Mouse (Mus musculus) midbrain, embryonic 16.5 days (tissue): ENCODE measurements around the gene Tmem145. TPM values are rescaled to one million over a fixed set of nuclear protein-coding genes. Genes with fewer than 3 reads are reported as not detected.

Experiments
- ATAC-seq: fragments of 200-750 bp; cut with Nextera tagmentation; 2 replicates; pipeline ENCODE4 v1.8.0; 2017; ENCODE audit warnings: moderate TSS enrichment
- H3K27ac ChIP-seq: fragments of 300-500 bp; sonication (generic); 2 replicates; pipeline ENCODE4 v1.5.1; 2014; ENCODE audit warnings: mild to moderate bottlenecking, low read length, mixed read lengths
- H3K27me3 ChIP-seq: fragments of 300-500 bp; sonication (generic); 2 replicates; pipeline ENCODE4 v1.6.1; 2014; ENCODE audit warnings: low read depth, low read length, mixed read lengths; ENCODE audit not compliant: control insufficient read depth, insufficient read depth
- H3K36me3 ChIP-seq: fragments of 300-500 bp; sonication (generic); 2 replicates; pipeline ENCODE4 v1.6.1; 2014; ENCODE audit warnings: mild to moderate bottlenecking, low read length, moderate library complexity, mixed read lengths; ENCODE audit not compliant: control insufficient read depth, insufficient read depth
- H3K4me1 ChIP-seq: fragments of 300-500 bp; sonication (generic); 2 replicates; pipeline ENCODE4 v1.6.1; 2014; ENCODE audit warnings: mild to moderate bottlenecking, low read length, mixed read lengths; ENCODE audit not compliant: control insufficient read depth, insufficient read depth
- H3K4me2 ChIP-seq: fragments of 300-500 bp; sonication (generic); 2 replicates; pipeline ENCODE4 v1.6.1; 2014; ENCODE audit warnings: mild to moderate bottlenecking, low read length, mixed read lengths
- H3K4me3 ChIP-seq: fragments of 300-500 bp; sonication (generic); 2 replicates; pipeline ENCODE4 v1.5.1; 2014; ENCODE audit warnings: low read depth, mild to moderate bottlenecking, low read length, moderate library complexity, mixed read lengths
- H3K9ac ChIP-seq: fragments of 300-500 bp; sonication (generic); 2 replicates; pipeline ENCODE4 v1.6.1; 2014; ENCODE audit warnings: low read depth, low read length, mixed read lengths
- H3K9me3 ChIP-seq: fragments of 300-500 bp; sonication (generic); replicated peaks from 2 replicates; pipeline ENCODE4 v1.6.1; 2014; ENCODE audit warnings: mild to moderate bottlenecking, low read length, mixed read lengths; ENCODE audit not compliant: control insufficient read depth, poor library complexity, severe bottlenecking
- WGBS: fragments of 180-500 bp; shearing (Covaris S2); extraction: QIAGEN DNeasy Blood & Tissue Kit; methylation state at CpG from one replicate; pipeline ENCODE4 v1.1.7; 2014; 5-methylcytosine and 5-hydroxymethylcytosine counted together
- polyA plus RNA-seq: library from polyadenylated mRNA; unstranded; fragments of >200 nt; fragmentation: Nextera tagmentation; extraction: Ambion mirVana; gene quantifications from 2 replicates; pipeline ENCODE4 v1.2.1, GENCODE M21; 2015

Tmem145 gene
- polyA plus RNA-seq, 1 experiment from 2014 or later = 98.0 TPM

GRCm38 (mm10) chr7:25363632-25364031, 57.7 kb downstream of the Tmem145 start:
- H3K36me3 ChIP-seq = peaks cover 49% of the 10 kb centered on the region

More at GRCm38 (mm10) chr7:25363632-25364031, 57.7 kb downstream of the Tmem145 start:
- 95% methylated on average over 17 of the region's 17 CpGs for WGBS
- no peak for ATAC-seq
- Histone ChIP-seq H3K4me3 (no peak overlapping the region), H3K4me2 (no peak overlapping the region), H3K4me1 (peaks cover 6% of the 10 kb centered on the region), H3K9ac (no peak overlapping the region), H3K27me3 (peaks cover 15% of the 10 kb centered on the region), H3K27ac (no peak overlapping the region), H3K9me3 (no peaks in the 10 kb centered on the region)

Other genes with a start within 250 kb of the Tmem145 start
- gene Grik5, start 233.8 kb upstream of the Tmem145 start, polyA plus RNA-seq = 14.2 and 15.5 TPM in 2 replicates
- 33.7 and 34.2 TPM in 2 replicates for gene Zfp574, start 233.5 kb upstream of the Tmem145 start, polyA plus RNA-seq
- gene Pou2f2, start 126.4 kb upstream of the Tmem145 start, polyA plus RNA-seq = 42.9 and 56.4 TPM in 2 replicates
- 14.1 and 14.6 TPM in 2 replicates for gene Dedd2, start 85.5 kb upstream of the Tmem145 start, polyA plus RNA-seq
- gene Zfp526, start 84.7 kb upstream of the Tmem145 start, polyA plus RNA-seq = 1.7 TPM in 2 replicates
- gene Gsk3a, start 68.3 kb upstream of the Tmem145 start, polyA plus RNA-seq = 16.2 and 17.8 TPM in 2 replicates
- 2.3 and 2.8 TPM in 2 replicates for gene Erf, start 55.3 kb upstream of the Tmem145 start, polyA plus RNA-seq
- gene Cic, start 38.4 kb upstream of the Tmem145 start, polyA plus RNA-seq = 33.8 and 38.8 TPM in 2 replicates
- gene Pafah1b3, start 8.1 kb upstream of the Tmem145 start, polyA plus RNA-seq = 672 and 703 TPM in 2 replicates
- gene Prr19, start 4.7 kb upstream of the Tmem145 start, polyA plus RNA-seq = 4.3 and 5.6 TPM in 2 replicates
- 23.2 and 23.4 TPM in 2 replicates for gene Megf8, start 11.1 kb downstream of the Tmem145 start, polyA plus RNA-seq
- not detected in 2 replicates for gene Cnfn, start 63.6 kb downstream of the Tmem145 start, polyA plus RNA-seq
- gene Lipe, start 92.6 kb downstream of the Tmem145 start, polyA plus RNA-seq = 9.8 and 12.5 TPM in 2 replicates
- 0.48 and 1.0 TPM in 2 replicates for gene Cxcl17, start 106.8 kb downstream of the Tmem145 start, polyA plus RNA-seq
- 0.42 and 0.87 TPM in 2 replicates for gene Ceacam1, start 171.5 kb downstream of the Tmem145 start, polyA plus RNA-seq
- 0.32 TPM in 1 of 2 replicates, not detected in the other for gene Ceacam2, start 233.8 kb downstream of the Tmem145 start, polyA plus RNA-seq